Mouse (Mus musculus) liver, embryonic 11.5 days (tissue): ENCODE results near the gene Glyctk. TPM values are rescaled to one million over a fixed set of nuclear protein-coding genes. Genes with fewer than 3 reads are reported as not detected.

ENCODE experiments used
- ATAC-seq: fragments of 200-750 bp; cut with Nextera tagmentation; replicated peaks from 2 replicates; pipeline ENCODE4 v1.8.0; 2017; ENCODE audit warnings: moderate number of reproducible peaks, mild to moderate bottlenecking, moderate TSS enrichment, moderate library complexity; ENCODE audit not compliant: low FRiP score
- DNase-seq: peaks from one replicate; pipeline ENCODE4 v3.0.0-alpha.2; 2017; ENCODE audit warnings: low spot score
- H3K27ac ChIP-seq: fragments of 300-500 bp; sonication (generic); 2 replicates; pipeline ENCODE4 v1.5.1; 2014; ENCODE audit warnings: mild to moderate bottlenecking, low read depth, low read length, control low read depth
- H3K27me3 ChIP-seq: fragments of 300-500 bp; sonication (generic); replicated peaks from 2 replicates; pipeline ENCODE4 v1.6.1; 2014; ENCODE audit warnings: low read length, mixed read lengths; ENCODE audit not compliant: control insufficient read depth, insufficient read depth
- H3K36me3 ChIP-seq: fragments of 300-500 bp; sonication (generic); 2 replicates; pipeline ENCODE4 v1.6.1; 2014; ENCODE audit warnings: mild to moderate bottlenecking, low read length, moderate library complexity, mixed read lengths; ENCODE audit not compliant: control insufficient read depth, insufficient read depth
- H3K4me1 ChIP-seq: fragments of 300-500 bp; sonication (generic); replicated peaks from 2 replicates; pipeline ENCODE4 v1.6.1; 2014; ENCODE audit warnings: low read length, mixed read lengths; ENCODE audit not compliant: control insufficient read depth, insufficient read depth
- H3K4me2 ChIP-seq: fragments of 300-500 bp; sonication (generic); 2 replicates; pipeline ENCODE4 v1.6.1; 2014; ENCODE audit warnings: mild to moderate bottlenecking, control low read depth, moderate library complexity
- H3K4me3 ChIP-seq: fragments of 300-500 bp; sonication (generic); 2 replicates; pipeline ENCODE4 v1.5.1; 2014; ENCODE audit warnings: low read depth, low read length, control low read depth
- H3K9ac ChIP-seq: fragments of 300-500 bp; sonication (generic); 2 replicates; pipeline ENCODE4 v1.6.1; 2014; ENCODE audit warnings: low read depth, low read length, control low read depth
- H3K9me3 ChIP-seq: fragments of 300-500 bp; sonication (generic); 2 replicates; pipeline ENCODE4 v1.6.1; 2016; ENCODE audit warnings: low read length, inconsistent platforms, mixed read lengths; ENCODE audit not compliant: control insufficient read depth
- WGBS: fragments of 180-500 bp; shearing (Covaris S2); extraction: QIAGEN DNeasy Blood & Tissue Kit; methylation state at CpG from one replicate; pipeline ENCODE4 v1.1.7; 2014; 5-methylcytosine and 5-hydroxymethylcytosine counted together
- polyA plus RNA-seq: library from polyadenylated mRNA; unstranded; fragments of >200 nt; fragmentation: Nextera tagmentation; extraction: Ambion mirVana; gene quantifications from 2 replicates; pipeline ENCODE4 v1.2.1, GENCODE M21; 2014

Gene Glyctk
- polyA plus RNA-seq, result 12.4 and 15.7 TPM in 2 replicates

GRCm38 (mm10) chr9:106158037-106158491 lies at the start of gene Glyctk:
TSS of gene Glyctk (minus strand) at chr9:106158138.
- Histone ChIP-seq H3K4me3 (peak within 1 kb of the TSS; percentile 3), H3K27ac (peak within 1 kb of the TSS; percentile 28), H3K36me3 (no peaks in the 10 kb centered on the region), H3K4me2 (peak within 1 kb of the TSS; percentile 52), H3K9ac (no peak within 1 kb of the TSS), H3K4me1 (no peaks in the 10 kb centered on the region; the same call in 1 of the 2 replicates), H3K9me3 (no peaks in the 10 kb centered on the region), H3K27me3 (no peaks in the 10 kb centered on the region)
- ATAC-seq, result peak; percentile 53; the same call in 1 of the 2 replicates
- no peak for DNase-seq
- WGBS, result 74% methylated on average over 6 of the region's 6 CpGs

GRCm38 (mm10) chr9:106206515-106206914 lies 48.6 kb upstream of the Glyctk start:
- Histone ChIP-seq H3K36me3 (peaks cover 3% of the 10 kb centered on the region; the same call in 1 of the 2 replicates), H3K9ac (no peak overlapping the region), H3K4me3 (no peak overlapping the region), H3K4me1 (peaks cover 22% of the 10 kb centered on the region), H3K27ac (no peak overlapping the region), H3K4me2 (no peak overlapping the region), H3K9me3 (no peaks in the 10 kb centered on the region), H3K27me3 (no peaks in the 10 kb centered on the region)
- 79% methylated on average over 2 of the region's 2 CpGs for WGBS
- ATAC-seq (no peak), DNase-seq (no peak)

GRCm38 (mm10) chr9:106205713-106206290 lies 47.9 kb upstream of the Glyctk start:
- WGBS, result 78% methylated on average over 7 of the region's 7 CpGs
- no peak overlapping the region for H3K4me2 ChIP-seq

GRCm38 (mm10) chr9:106203990-106204851 lies 46.3 kb upstream of the Glyctk start:
- 47% methylated on average over 7 of the region's 7 CpGs for WGBS
- peak overlapping the region; percentile 73 for H3K4me3 ChIP-seq
- no peak for DNase-seq
- H3K9ac ChIP-seq, result peak overlapping the region; percentile 48
- ATAC-seq, result no peak
- H3K4me2 ChIP-seq, result peak overlapping the region; percentile 92
- H3K27ac ChIP-seq, result peak overlapping the region; percentile 62; the same call in 1 of the 2 replicates
- no peaks in the 10 kb centered on the region for H3K9me3 ChIP-seq
- H3K4me1 ChIP-seq, result peaks cover 28% of the 10 kb centered on the region
- H3K36me3 ChIP-seq, result peaks cover 3% of the 10 kb centered on the region; the same call in 1 of the 2 replicates
- H3K27me3 ChIP-seq, result no peaks in the 10 kb centered on the region

More at GRCm38 (mm10) chr9:106205713-106206290, 47.9 kb upstream of the Glyctk start:
- no peak for ATAC-seq
- no peak for DNase-seq
- no peak overlapping the region for H3K9ac ChIP-seq
- no peak overlapping the region for H3K27ac ChIP-seq
- no peak overlapping the region for H3K4me3 ChIP-seq
- no peaks in the 10 kb centered on the region for H3K9me3 ChIP-seq
- no peaks in the 10 kb centered on the region for H3K27me3 ChIP-seq
- H3K4me1 ChIP-seq, result peaks cover 20% of the 10 kb centered on the region
- peaks cover 3% of the 10 kb centered on the region; the same call in 1 of the 2 replicates for H3K36me3 ChIP-seq

- peak; percentile 91 for DNase-seq
- Histone ChIP-seq H3K36me3 (no peaks in the 10 kb centered on the region; the same call in 1 of the 2 replicates), H3K27ac (peak within 1 kb of the TSS; percentile 62), H3K27me3 (no peaks in the 10 kb centered on the region), H3K9me3 (no peaks in the 10 kb centered on the region), H3K4me2 (peak within 1 kb of the TSS; percentile 92), H3K4me3 (peak within 1 kb of the TSS; percentile 73), H3K9ac (peak within 1 kb of the TSS; percentile 78), H3K4me1 (peaks cover 28% of the 10 kb centered on the region)
- 1% methylated on average over 60 of the region's 61 CpGs for WGBS
- peak; percentile 84 for ATAC-seq
Measured at GRCm38 (mm10) chr9:106202819-106203636, 45.1 kb upstream of the Glyctk start, which contains the start of gene Twf2. TSS of gene Twf2 (plus strand) at chr9:106203108.

- Histone ChIP-seq H3K27me3 (no peaks in the 10 kb centered on the region), H3K4me1 (peaks cover 31% of the 10 kb centered on the region), H3K9me3 (no peaks in the 10 kb centered on the region), H3K4me2 (peak overlapping the region; percentile 92), H3K36me3 (no peaks in the 10 kb centered on the region), H3K4me3 (peak overlapping the region; percentile 73), H3K9ac (peak overlapping the region; percentile 17; the same call in 1 of the 2 replicates), H3K27ac (no peak overlapping the region)
- ATAC-seq (no peak), DNase-seq (no peak)
- WGBS, result 84% methylated on average over 3 of the region's 3 CpGs
Measured at GRCm38 (mm10) chr9:106201895-106202294, 44.0 kb upstream of the Glyctk start.

- Histone ChIP-seq H3K27me3 (no peaks in the 10 kb centered on the region), H3K9ac (peak within 1 kb of the TSS; percentile 75), H3K4me1 (peaks cover 30% of the 10 kb centered on the region), H3K9me3 (no peaks in the 10 kb centered on the region), H3K4me2 (peak within 1 kb of the TSS; percentile 69), H3K4me3 (peak within 1 kb of the TSS; percentile 75), H3K27ac (peak within 1 kb of the TSS; percentile 47), H3K36me3 (no peaks in the 10 kb centered on the region)
- 38% methylated on average over 18 of the region's 18 CpGs for WGBS
- DNase-seq, result no peak
- no peak; the same call in 1 of the 2 replicates for ATAC-seq
Measured at GRCm38 (mm10) chr9:106199535-106200272, 41.8 kb upstream of the Glyctk start, which contains the start of gene Ppm1m. TSS of gene Ppm1m (minus strand) at chr9:106199746.
